Mouse (Mus musculus) thymus, adult 18-20 months (tissue): ENCODE data around the gene Olfr372.

Experiments
- DNase-seq, 2 experiments: peaks; one replicate each; pipeline ENCODE4 v3.0.0; 2022; ENCODE audit warnings: mixed read lengths in 2 of 2

The Olfr372 gene

DNA sequence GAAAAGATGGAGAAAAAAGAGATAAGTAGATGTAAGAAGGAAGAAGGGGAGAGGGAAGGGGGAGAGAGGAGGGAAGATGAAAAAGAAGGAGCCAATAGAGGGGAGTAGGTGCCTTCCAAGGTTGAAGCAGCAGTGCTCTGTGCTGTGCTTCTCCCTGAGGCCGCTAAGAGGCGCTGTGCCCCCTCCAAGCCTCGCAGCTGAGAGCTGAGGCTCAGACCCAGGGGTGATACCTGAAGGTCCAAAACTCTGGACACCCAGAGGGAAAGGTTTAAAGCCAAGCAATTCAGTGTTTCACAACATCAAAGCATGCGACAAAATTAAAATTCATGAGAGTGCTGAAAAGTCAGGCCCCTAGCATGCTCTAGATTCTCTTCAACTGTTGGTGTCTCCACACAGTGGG, 64.1 kb downstream of the Olfr372 start:
- no peak for DNase-seq

DNA sequence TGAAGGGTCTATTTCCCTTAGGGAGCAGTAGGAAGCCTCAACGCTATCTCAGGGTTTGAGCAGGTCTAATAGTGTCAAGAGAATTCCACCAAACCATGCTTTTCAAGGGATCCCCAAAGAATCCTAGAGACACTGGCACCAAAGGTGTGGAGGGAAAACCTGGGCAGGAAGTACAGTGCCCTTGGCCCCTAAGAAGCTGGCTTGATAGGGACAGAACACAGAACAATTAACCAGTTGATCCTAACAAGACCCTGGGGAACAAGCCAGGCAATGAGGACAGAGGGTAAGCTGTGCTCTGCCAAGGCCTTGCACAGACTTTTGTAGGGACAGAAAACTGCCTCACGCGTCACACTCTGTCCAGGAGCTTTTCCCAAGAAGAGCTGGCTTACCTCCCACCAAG, 65.7 kb downstream of the Olfr372 start, which contains the start of gene Olfr374:
TSS of gene Olfr374 (plus strand) at position 301 of the 400 bp plus-strand sequence.
- DNase-seq, result no peak
